Mouse (Mus musculus): ENCODE data around the gene Chrd.
A peak's percentile ranks its signal among the peaks of the same experiment; 100 is the strongest.

Chrd gene

DNA sequence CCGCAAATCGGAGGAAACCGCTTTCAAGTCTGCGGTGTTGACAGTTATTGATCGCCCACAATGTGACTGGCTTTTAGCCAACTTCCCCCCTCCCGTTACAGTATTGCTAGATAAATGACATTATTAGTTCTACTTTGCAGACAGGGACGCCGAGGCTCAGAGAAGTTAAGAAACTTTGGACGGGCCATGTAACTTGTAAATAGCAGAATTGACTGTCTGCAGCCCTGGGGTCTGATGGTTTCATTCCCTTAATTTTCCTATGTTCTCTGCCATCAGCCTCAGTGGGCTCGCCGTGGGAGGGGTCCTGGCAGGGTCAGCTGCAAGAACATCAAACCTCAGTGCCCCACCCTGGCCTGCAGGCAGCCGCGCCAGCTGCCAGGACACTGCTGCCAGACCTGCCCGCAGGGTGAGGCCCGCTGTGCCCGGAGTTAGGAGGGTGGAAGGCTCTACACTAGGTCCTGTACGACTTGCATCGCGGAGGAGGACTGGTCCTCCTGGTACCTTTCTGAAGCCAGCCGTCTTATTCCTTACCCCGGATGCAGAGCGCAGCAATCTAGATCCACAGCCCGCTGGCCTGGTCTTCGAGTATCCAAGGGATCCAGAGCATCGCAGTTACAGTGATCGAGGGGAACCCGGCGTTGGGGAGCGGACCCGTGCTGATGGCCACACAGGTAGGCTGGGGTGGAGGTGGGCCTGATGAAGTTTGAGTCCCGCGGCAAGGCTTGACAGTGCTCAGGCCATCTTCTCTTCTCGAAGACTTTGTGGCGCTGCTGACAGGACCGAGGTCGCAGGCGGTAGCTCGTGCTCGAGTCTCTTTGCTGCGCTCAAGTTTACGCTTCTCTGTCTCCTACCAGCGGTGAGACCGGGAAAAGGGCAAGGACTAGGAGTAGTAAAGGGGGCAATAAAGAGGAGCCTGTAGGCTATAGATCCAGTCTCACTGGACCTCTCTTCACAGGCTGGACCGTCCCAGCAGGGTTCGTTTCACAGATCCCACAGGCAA is 1.1 kb downstream of the Chrd start, which contains the start of gene Thpo:
Gene Thpo, minus strand, starts transcription at position 781 of the 1,000 bp plus-strand sequence.
- no peak for DNase-seq (ENCODE audit: low read depth, low spot score)

- no peak for DNase-seq (ENCODE audit: low read depth, low spot score)
Measured at GRCm38 (mm10) chr16:20735651-20736050, 2.7 kb downstream of the Chrd start.

- no peak for DNase-seq (ENCODE audit: low read depth, low spot score)
Measured at GRCm38 (mm10) chr16:20736168-20736567, 3.2 kb downstream of the Chrd start.

DNA sequence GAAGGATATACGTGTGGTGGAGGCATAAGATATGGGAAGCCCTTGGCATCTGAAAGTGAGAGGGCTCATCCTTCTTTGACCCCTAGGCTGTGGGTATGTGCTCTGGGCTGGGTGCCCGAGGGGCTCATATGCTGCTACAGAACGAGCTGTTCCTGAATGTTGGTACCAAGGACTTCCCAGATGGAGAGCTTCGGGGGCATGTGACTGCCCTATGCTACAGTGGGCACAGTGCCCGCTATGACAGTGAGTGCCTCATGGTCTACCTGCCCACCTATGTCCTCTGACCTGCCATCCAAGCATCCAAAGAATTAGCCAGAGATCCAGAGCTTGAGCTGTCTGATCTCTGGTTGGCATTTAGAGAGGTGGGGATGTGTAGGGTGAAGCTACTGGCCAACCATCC is 3.9 kb downstream of the Chrd start:
- DNase-seq (ENCODE audit: low read depth, low spot score) = no peak

- DNase-seq (ENCODE audit: low read depth, low spot score) = no peak
Measured at GRCm38 (mm10) chr16:20739845-20740244, 6.9 kb downstream of the Chrd start.

- DNase-seq (ENCODE audit: low read depth, low spot score) = no peak
Measured at GRCm38 (mm10) chr16:20746641-20747040, 13.7 kb downstream of the Chrd start.

GRCm38 (mm10) chr16:20750518-20750917 is 17.6 kb downstream of the Chrd start:
- no peak for DNase-seq (ENCODE audit: low read depth, low spot score)

- no peak for DNase-seq (ENCODE audit: low read depth, low spot score)
Measured at GRCm38 (mm10) chr16:20756052-20756451, 23.1 kb downstream of the Chrd start.

- no peak for DNase-seq (ENCODE audit: low read depth, low spot score)
Measured at GRCm38 (mm10) chr16:20757385-20757784, 24.5 kb downstream of the Chrd start.

DNA sequence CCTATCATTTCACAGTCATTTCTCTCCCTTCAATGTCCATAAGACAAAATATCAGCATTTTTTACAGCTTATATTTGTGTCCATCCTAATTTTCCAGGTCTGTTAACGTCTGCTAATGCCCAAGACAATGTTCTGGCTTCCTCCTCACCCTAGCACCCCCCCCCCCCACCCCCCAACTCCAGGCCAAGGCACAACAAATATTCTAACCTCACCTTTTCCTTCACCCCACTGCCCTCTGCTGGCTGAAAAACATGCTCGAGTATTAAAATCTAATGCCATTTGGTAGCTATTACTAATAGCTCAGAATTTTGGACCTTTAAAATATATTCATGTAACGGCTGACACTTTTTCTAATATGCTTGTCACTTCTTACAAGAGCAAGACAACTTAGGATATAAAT is 28.8 kb downstream of the Chrd start:
- DNase-seq (ENCODE audit: low read depth, low spot score) = peak; percentile 67

DNA sequence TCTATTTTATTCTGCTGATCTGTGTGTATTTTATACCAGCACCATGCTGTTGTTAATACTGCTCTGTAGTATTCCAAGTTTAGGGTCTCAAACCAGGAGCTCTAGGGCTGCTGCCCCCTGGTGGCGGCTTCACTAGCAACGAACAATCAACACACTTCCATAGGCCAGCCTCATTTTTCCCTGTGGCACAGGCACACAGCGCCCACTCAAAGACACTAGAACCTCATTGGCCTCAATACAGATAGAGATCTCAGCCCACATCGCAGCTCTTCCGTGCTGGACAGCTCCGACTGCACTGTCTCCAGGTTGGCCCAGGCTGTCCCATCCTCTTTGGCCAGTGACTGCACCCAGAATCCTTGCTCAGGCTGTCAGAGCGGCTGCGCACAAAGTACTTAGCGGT is 32.3 kb downstream of the Chrd start:
- peak; percentile 78 for DNase-seq (ENCODE audit: low read depth, low spot score)

- no peak for DNase-seq (ENCODE audit: low read depth, low spot score)
Measured at GRCm38 (mm10) chr16:20775021-20775420, 42.1 kb downstream of the Chrd start.

DNA sequence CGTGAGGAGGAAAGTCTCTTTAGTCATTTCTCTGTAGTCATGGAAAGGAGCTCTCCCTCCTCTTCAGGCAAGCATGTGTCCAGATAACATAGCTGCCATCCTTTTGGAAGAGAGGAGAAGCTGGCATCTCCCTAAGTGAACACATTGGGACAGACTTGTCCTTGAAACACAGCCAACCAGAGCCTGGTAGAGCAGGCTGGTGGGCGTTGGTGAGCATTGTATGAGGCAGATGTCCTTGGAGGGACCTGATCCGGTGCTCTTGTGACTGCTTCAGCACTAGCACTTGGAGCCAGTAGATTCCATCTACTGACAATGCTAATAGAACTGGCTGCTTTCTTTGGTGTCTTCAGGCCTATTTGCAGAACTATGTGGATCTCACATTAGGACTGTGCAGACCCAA is 46.9 kb downstream of the Chrd start:
- DNase-seq (ENCODE audit: low read depth, low spot score) = no peak

DNA sequence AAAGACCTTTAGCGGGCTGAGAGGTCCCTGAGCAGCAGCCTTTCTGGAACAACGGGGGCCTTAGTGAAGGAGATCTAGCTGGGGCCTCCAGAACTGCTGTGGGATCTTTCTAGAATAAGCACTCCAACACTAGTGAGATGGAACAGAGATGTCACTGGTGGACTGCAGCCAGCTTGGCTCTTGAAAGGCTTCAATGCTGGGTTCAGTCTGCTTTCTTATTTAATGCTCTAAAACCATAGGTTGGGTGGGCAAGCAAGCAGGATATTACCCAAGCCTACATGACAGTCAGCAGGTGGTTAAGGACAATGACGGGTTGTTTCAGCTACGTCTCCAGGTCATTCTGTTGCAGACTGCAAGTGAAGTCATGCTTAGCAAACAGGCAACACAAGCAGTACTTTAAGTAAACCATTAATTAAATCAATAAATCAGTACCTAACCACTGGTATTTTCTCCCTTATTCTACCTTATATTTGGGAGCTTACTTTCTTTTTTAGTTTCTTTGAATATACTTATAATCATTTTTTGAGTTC is 48.2 kb downstream of the Chrd start:
- no peak for DNase-seq (ENCODE audit: low read depth, low spot score)

DNA sequence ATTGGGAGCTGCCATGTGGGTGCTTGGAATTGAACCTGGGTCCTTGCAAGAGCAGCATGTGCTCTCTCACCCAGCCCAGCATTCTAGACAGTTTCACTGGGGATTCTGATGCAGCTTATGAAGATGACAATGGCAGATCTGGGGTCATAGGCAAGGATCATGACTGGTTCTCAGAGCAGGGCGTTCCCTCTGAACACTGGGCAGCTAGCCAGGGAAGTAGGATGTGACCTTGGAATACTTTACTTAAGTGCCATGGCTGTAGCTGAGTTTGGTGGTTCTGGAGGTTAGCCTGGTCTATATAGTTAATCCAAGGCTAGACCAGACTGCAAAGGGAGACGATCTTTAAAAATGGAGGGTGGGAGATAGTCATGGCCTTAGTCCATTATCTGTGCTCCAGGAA is 51.0 kb downstream of the Chrd start:
- no peak for DNase-seq (ENCODE audit: low read depth, low spot score)

- DNase-seq (ENCODE audit: low read depth, low spot score) = no peak
Measured at GRCm38 (mm10) chr16:20784754-20785153, 51.8 kb downstream of the Chrd start.

DNA sequence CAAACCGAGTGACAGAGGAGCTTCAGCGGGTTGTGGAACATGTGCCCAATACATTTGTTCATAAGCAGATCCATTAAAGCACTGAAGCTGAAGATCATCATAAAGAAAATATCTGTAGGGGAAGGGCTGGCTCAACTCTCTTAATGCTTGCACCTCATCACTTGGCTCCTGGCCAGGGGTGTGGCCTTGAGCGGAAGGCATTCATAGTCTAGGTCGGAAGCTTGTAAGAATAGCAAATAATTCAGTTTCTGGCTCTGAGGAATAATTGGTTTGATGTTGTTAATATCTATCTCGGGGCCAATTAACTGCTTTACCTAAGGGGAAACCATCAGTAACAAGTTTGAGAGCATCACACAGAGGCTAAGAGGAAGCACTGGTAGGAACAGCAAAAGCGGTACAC is 53.6 kb downstream of the Chrd start:
- no peak for DNase-seq (ENCODE audit: low read depth, low spot score)

DNA sequence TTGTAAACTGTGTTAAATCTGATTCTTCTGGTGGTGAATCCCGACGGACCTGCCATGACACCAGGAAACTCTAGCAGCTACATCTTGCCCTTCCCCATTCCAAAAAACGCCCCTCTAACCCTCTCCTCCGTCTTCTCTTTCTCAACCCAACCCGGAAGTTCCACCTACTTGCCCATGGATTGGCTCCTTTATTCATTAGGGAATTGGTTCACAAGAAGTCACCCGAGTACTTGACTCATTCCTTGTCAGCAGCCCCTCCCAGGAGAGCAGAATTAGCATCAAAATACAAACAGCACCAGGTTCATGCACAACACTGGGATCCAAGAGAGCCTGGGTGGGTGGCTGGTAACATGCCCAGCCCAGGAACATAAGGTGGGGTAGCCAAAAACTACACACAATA is 58.9 kb downstream of the Chrd start:
- DNase-seq (ENCODE audit: low read depth, low spot score) = no peak

All from CD4-positive, CD25-positive, alpha-beta regulatory T cell, adult 2 months (primary cell).